Mouse (Mus musculus) ZHBTc4 (cell line): ENCODE results near the gene Lamc3.

ENCODE experiments used
- DNase-seq: peaks from one replicate; pipeline ENCODE4 v3.0.0-alpha.2; 2011; ENCODE audit warnings: low read depth, low spot score

Lamc3 gene

DNA sequence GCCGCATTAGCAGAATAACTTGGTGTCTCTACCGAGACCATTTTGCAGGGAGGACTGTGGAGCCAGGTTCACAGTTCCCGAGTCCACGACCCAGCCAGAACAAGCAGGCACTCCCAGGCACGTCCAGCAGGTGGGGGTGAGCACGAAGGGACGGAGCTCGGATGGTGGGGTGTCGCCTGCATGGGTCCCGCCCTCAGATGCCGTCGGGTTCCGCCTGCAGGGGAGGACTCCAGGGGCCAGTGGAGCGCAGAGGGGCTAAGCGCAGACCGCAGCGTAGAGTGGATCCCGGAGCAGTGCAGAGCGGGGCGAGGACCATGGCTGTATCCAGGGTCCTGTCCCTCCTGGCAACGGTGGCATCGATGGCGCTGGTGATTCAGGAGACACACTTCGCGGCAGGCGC, at the start of gene Lamc3:
Lamc3 (plus strand) TSS at position 262 of the 400 bp plus-strand sequence.
- peak; percentile 73 for DNase-seq

DNA sequence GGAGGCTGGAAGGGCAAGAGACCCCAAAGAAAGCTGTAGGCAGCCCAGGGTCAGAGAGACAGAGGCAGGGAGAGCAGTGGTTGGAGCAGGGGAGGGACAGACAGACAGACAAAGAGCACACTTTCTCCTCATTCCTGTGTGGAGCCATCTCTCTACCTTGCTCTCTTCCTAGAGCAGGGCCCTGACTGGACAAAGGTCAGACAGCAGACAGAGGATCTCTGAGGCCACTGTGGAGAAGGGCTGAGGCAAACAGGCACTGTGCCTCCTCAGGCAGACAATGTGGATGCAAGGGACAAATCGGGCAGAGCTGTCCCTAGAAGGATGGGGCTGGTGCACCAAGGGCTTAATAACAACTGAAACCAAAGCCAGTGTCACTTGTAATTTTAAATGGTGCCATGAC, 48.2 kb upstream of the Lamc3 start:
- no peak for DNase-seq

DNA sequence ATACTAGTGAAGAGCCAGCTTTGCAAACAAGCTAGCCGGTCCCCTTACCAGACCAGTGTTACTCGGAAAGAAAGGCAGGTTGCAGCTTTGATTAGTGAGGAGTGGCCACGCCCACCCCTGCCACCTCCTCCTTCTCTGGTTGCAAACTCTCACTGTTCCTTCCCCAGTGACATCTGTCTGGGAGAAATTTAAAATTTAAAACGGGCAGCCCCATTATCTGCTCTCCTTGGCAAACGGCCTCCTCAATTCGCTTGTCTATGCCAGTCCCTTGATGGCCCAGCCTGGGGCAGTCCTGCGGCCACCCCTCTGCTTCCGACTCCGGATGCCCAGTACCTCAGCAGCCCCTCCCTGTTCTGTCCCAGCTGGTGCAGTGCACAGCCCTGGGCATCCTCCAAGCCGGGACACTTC, 42.4 kb upstream of the Lamc3 start:
- DNase-seq: peak; percentile 29

- DNase-seq: peak; percentile 25
These were observed 41.6 kb upstream of the Lamc3 start for GRCm38 (mm10) chr2:31845512-31845895.

DNA sequence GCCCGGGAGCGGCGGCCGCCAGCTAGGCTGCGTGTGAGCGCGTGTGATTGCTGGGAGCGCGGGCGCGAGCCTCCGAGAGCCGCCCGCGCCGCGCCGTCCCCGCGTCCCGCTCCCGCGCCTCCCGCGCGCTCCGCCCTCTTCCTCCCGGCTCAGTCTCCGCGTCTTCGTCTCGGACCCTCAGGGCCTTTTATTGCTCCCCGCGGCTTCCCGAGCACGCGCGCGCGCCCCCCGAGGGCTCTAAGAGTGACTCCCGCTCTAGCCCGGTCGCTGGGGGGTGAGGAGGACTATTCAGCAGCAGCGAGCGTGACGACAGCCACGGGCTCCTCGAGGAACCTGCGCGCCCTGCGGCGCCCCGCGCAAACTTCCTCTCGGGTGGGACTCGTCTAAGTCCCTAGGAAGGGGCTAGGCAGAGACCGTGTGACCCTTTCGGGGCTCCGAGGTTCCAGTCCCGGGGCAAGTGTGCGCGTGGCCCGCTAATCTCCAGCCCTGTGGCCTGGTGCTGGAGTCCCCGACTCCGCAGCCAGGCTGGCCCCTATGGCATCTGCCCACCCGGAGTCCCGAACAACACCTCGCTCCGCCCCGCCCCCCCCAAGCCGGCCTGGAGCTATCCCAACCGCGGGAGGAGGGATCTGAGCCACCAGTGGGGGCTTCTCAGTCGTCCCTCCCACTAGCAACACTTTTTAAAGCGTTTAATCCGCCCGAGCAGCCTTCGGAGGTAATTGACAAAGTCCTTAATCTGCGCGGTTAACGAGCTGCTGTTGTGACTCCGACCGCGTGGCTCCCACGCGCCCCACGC, 41.0 kb upstream of the Lamc3 start, which contains the start of gene Fibcd1:
Fibcd1 (minus strand) TSS at position 110 of the 796 bp plus-strand sequence.
- peak; percentile 30 for DNase-seq

DNA sequence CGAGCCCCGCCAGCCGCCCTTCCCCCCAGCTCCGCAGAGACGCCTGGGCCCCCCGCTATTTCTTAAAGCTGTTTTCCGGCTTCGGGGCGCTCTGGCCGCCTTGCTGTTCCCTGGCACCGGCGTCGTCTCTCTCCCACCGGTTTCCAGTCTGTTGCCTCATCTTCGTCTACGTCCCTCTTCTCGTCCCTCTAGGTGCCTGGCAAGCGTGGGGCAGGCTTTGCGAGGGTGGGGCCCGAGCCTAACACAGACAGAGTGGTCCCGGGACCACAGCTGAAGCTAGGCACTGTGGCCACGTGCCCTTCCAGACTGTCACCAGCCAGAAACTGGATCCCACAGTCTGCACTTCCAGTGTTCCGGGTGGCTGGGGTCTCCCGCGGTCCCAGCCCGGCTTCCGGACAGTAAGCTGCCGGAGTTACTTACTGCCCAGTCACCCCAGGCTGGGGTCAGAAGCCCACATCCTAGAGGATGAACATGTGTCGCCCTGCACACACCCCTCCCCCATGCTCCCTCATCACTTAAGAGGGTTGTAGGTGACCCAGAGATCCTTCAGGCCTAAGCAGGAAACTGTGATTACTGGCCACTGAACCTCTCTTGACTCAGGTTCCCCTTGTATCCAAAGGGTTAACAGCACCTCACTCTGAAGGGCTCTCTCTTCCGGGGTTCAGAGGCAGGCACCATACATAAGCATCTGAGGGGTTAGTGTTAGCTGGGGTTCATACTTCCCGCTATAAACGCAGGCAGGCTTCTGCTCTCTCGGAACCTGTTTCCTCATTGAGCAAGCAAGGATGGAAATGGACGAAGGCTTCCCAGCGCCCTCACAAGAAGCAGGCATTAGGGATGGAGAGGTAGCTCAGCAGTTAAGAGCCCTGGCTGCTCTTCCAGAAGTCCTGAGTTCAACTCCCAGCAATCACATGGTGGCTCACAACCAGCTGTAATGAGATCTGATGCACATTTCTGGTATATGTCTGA, 40.1 kb upstream of the Lamc3 start:
- no peak for DNase-seq

GRCm38 (mm10) chr2:31847908-31848307, 39.2 kb upstream of the Lamc3 start:
- DNase-seq: peak; percentile 66

- DNase-seq: no peak
These were observed 37.0 kb upstream of the Lamc3 start for GRCm38 (mm10) chr2:31850141-31850540.

- no peak for DNase-seq
These were observed 31.1 kb upstream of the Lamc3 start for GRCm38 (mm10) chr2:31855991-31856390.

DNA sequence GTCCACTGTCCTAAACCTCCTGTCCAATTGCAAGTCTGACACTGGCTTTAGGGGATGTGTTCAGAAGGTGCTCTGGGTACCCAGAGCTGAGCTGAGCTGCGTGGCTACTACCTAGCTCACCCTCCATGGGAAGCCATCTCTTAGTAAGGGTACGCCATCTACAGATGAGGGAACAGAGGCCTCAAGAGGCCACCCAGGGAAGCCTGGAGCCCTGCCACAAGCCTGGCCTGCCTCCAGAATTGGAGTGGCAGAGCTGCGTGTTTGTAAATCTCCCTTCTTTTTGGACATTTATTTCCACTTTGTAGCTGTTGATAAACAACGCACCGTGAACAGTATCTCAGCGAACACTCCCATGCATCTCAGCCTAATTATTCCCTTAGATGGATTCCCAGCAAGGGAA, 29.9 kb upstream of the Lamc3 start:
- DNase-seq: no peak

DNA sequence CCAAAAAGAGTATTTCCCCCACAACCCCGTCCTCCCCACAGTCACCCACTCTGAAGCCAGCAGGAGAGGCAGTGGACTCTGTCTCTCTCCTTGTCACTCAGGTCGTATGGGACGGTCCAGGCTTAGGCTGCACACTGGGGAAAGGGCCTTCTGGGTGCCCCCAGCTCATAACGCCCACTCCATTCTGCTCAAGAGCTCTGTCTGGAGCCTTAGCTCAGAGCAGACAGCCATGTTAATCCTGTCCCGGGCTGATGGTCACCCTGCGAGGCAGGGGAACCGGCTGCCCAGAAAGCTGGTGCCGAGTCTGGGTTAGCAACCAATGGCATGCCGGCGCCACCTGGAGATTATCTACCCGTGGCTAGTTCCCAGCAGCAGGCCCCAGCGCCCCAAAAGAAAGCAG, 28.6 kb upstream of the Lamc3 start:
- no peak for DNase-seq

- no peak for DNase-seq
These were observed 24.2 kb upstream of the Lamc3 start for GRCm38 (mm10) chr2:31862919-31863318.

DNA sequence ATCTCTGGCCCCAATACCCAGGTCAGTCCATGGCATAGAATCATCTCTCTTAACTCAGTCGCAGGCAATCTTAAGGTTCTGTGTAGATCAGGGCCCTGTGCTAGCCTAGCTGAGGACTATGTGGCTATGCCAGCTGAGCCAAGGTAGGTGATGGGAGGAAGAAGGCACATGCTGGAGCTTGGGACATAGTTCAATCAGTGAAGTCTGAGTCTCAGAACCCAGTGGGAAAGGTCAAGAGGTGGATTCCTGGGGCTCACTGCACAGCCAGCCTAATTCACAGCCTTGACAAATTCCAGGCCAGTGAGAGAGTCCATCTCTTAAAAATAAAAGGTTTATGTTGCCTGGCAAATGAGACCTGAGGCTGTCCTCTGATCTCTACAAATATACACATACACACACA, 23.3 kb upstream of the Lamc3 start:
- no peak for DNase-seq

- DNase-seq: no peak
These were observed 22.2 kb upstream of the Lamc3 start for GRCm38 (mm10) chr2:31864891-31865290.

GRCm38 (mm10) chr2:31865322-31865721, 21.8 kb upstream of the Lamc3 start:
- DNase-seq: no peak

- no peak for DNase-seq
These were observed 21.3 kb upstream of the Lamc3 start for GRCm38 (mm10) chr2:31865794-31866193.

DNA sequence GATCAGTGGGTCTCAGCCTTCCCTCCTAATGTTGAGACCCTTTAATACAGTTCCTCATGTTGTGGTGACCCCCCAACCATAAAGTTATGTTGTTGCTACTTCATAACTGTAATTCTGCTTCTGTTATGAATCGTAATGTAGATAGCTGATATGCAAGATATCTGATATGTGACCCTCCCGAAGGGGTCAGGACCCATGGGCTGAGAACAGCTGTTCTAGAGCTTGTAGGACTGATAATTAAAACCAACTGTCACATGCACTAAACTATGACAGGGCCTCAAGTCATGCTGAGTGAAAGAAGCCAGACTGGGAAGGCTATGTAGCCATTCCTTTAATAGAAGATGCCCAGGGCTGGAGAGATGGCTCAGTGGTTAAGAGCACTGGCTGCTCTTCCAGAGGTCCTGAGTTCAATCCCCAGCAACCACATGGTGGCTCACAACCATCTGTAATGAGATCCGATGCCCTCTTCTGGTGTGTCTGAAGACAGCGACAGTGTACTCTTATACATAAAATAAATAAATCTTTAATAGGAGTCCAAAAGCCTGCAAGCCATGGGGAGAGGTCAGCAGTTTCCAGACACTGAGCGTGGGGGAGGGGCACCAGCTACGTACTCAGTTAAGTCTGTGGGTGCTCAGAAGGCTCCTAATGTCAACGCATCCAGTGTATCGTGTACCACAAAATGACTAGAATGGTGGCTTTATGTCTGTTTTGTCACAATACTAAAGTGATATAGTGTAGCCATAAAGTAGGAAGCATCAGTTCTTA, 19.1 kb upstream of the Lamc3 start:
- DNase-seq: no peak

GRCm38 (mm10) chr2:31868538-31869164, 18.4 kb upstream of the Lamc3 start:
- no peak for DNase-seq

- DNase-seq: no peak
These were observed 17.4 kb upstream of the Lamc3 start for GRCm38 (mm10) chr2:31869692-31870091.

GRCm38 (mm10) chr2:31870683-31871082, 16.4 kb upstream of the Lamc3 start:
- DNase-seq: no peak

DNA sequence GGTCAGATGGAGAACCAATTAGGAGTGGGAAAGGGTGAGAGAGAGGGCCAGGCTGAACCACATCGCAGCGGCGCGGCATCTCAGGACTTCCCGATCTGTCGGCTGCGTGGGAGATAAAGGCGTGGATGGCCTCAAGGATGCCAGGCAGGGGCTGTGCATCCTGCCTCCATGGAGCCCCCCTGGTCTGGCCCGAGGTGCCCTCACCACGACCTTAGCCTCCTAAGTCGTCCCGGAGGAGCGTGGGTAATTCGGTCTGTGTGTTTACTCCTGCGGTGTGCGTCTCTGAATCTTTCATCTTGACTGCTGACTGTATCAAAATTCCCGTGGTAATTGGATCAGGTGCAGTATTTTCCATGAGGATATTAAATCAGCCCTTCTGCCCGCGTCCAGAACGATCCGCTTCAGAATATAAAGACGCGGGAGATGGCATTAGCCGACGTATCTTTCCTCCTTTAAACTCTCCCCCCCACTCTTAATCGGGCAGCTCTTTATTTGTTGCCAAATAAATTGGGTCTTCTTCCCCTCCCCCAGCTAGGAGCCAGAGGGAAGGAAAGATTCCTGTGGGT, 12.7 kb upstream of the Lamc3 start:
- no peak for DNase-seq
